Mouse (Mus musculus) bone marrow, adult 2 months (tissue): Measurements from ENCODE around the gene Treml1.

ENCODE experiments used
- CTCF ChIP-seq: fragments of 200-500 bp; IDR thresholded peaks from 2 replicates; pipeline ENCODE4 v1.5.1; 2011; ENCODE audit warnings: low read length, control low read depth; ENCODE audit not compliant: control insufficient read depth, insufficient read depth
- POLR2A ChIP-seq: fragments of 200-500 bp; IDR thresholded peaks from 2 replicates; pipeline ENCODE4 v1.6.1; 2011; ENCODE audit warnings: low read depth, mild to moderate bottlenecking, control low read depth, low read length, borderline replicate concordance; ENCODE audit not compliant: control insufficient read depth

- TF ChIP-seq CTCF (no peak), POLR2A (no peak)
These were observed 28.9 kb downstream of the Treml1 start for GRCm38 (mm10) chr17:48388666-48389065.
